Mouse (Mus musculus) gastrocnemius, postnatal 36 days (tissue): ENCODE measurements around the gene Tubb2b. TPM values are rescaled to one million over a fixed set of nuclear protein-coding genes. Genes with fewer than 3 reads are reported as not detected.
"Not testable (repeated sequence)": the region's sequence is repeated elsewhere in the genome, so short reads cannot be mapped to it uniquely, and the experiment has no call there.

Experiments
- DNase-seq, 2 experiments: peaks; one replicate each; pipeline ENCODE4 v3.0.0; 2022
- intact Hi-C: fragments of 180-260 bp; cut with DNase I; formaldehyde crosslinking; loops from one replicate; pipeline ENCODE4 v1.15.1; 2025
- total RNA-seq, 2 experiments: library from RNA; stranded (reverse); gene quantifications; 2 replicates each; pipeline ENCODE4 v1.2.3; 2021

Tubb2b gene
- total RNA-seq, 2 experiments from 2014 or later: 1.6 to 2.1 TPM

DNA sequence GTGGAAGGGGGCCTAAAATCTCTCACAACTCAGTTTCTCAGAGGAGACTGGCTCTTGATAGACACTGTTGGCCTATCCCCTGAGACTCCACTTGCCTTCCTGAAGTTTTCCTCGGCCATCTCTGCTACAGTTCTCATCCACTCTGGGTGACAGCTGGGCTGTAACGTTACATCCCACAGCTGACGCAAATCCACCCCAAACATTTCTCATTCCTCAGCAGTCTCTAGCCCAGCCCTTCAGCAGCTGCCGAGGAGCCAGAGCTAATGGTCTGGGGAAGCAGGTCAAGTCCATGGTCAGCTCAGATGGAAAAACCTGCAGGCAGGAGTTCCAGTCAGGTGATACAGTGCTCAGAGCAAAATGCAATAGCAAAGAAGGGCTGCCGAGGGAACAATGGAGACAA lies 19.2 kb downstream of the Tubb2b start:
- DNase-seq: no peak
- intact Hi-C loops: no loop called here

DNA sequence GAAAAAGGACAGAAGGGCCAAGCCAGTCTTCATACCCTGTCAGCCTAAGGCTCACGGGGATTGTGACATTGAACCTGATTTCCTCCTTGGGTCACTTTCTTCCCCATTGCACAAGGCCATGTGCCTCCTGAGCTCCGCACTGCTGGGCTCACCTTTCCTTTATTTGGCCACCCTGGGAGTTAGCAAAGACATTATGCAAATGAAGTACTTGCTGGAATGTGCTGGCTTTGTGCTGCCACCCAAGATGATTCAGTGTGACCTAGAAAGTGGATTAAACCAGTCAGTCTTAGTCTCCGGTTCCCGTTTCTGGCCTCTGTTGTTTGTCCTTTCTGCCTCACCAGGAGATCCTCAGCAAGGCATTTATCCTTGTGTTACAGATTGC lies 20.6 kb downstream of the Tubb2b start:
- intact Hi-C loops: no loop called here
- no peak for DNase-seq

DNA sequence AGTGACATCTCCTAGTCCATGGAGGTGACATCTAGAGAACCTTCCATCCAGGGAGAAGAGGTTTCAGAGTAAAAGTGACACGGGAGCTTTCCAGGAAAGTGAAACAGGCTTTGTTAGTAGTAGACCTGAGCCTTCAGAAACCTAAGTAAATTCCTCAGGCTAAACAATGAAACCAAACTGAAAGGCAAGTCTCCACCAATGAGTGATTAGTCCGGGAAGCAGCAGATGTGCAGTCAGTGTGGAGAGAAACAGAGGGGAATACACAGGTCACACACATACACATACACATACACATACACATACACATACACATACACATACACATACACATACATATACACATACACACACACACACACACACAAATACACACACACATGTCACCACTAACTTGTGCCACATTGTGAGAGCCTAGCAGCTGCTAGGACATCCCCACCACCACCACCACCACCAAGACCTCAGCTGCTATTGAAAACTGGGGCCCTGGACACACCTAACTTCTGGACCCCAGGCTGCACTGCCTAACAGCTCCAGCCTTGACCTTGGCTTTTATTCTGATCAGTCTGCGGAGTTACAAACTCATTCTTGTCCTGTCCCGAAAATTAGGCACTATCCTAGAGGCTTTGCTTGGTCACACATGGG lies 21.1 kb downstream of the Tubb2b start:
- intact Hi-C loops: no loop called here

DNA sequence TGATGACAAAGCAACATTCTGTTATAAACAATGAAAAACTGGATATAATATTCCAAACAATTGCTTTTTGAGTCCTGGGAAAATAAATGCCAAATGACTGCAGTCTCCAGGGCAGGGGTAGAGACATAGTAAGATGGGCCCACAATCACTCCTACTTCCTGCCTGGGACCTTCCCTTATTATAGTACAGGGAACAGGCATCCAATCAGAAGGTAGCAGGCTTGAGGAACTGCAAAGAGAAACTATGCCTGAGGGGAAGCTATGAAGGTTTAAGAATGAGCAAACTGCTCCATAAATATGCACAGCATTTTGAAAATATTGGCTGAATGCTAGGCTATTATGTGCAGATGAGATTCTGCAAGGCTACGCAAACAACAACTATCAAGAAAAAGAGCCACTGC lies 23.3 kb downstream of the Tubb2b start:
- DNase-seq: no peak
- intact Hi-C loops: no loop called here

More for the DNA sequence above, 21.1 kb downstream of the Tubb2b start:
- DNase-seq: no peak

DNA sequence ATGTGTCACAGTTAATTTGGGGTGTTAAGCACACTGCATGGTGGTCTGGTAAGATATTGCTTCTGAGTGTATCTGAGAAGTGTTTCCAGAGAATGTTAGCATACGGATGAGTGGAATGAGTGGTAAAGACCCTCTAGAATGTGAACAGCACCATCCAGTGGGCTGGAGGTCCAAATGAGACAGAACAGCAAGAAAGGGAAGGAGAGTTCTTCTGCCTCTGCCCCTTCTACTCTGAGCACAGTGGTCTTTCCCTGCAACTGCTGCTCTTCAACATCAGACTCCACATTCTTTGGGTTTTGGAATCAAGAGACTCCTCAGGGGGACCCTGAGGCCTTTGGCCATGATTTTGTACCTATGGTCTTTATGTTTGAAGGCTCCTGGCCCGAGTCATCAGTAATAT lies 24.0 kb downstream of the Tubb2b start:
- intact Hi-C loops: no loop called here
- DNase-seq: no peak

DNA sequence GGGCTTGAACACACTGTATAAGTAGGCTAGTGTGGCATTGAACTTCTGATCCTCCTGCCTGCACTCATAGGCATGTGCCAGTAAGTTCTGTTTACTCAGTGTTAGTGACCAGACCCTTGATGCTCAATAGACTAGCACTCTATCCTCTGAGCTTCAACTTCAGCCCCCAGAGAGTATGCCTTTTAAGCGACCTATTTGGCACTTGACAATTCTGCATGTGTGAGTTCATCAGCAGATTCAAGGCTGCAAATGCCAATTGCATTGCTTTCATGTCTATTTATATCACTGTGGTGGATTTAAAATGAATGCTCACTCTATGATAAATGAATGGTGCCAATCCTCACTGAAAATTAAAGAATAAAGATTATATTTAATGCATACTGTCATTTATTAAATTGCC lies 24.9 kb downstream of the Tubb2b start:
- DNase-seq: no peak
- intact Hi-C loops: no loop called here

DNA sequence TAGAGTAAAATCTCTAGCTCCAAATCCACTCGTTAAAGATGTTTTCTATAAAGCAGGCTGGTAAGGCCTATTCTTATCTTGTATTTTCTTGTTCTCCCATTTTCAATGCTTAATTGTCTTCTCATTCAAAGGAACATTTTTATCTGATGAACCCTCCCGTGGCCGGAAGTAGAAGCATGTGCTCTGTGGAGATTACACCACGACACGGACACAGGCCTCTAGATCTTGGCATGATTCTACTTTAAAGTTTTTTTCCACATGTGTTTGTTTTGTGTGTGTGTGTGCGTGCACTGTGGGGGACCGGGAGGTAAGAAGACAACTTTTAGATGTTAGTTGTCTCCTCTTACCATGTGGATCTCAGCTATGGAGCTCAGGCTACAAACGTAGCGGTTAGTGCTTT lies 28.4 kb downstream of the Tubb2b start:
- DNase-seq: no peak
- intact Hi-C loops: no loop called here

DNA sequence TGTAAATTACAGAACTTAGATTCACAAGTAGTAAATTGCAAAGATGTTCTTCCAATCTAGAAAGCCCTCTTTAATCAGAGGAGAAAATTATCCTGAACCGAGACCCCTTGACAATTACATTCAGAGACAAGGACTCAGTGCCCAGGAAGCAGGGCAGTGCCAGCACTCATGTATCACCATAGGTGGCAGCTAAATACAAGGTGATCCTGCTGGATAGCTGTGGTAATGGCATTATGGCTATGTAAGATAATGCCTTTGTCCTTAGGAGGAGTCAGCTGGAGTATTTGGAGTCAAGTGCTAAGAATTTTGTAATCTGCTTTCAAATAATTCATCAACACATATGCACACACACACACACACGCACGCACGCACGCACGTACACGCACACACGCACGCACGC lies 29.0 kb downstream of the Tubb2b start:
- intact Hi-C loops: no loop called here
- no peak for DNase-seq

DNA sequence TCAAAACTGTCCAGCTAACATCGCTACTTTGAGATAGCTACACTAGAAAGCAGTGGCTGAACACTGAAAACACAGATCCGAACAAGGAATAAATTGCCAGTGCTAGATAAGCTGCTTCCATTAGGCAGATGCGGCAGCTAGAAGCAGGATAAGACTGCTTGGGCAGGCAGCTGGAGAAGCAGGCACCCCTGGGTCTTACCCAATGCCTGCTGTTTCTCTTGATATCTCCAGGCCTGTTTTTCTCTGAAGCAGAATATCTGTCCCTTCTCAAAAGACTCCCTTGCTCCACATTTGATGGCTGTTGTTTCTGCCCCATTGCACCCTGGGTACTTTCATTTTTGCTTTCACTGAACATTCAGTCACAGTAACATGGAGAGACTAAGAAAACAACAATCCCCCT lies 29.5 kb downstream of the Tubb2b start:
- DNase-seq: no peak
- intact Hi-C loops: no loop called here

DNA sequence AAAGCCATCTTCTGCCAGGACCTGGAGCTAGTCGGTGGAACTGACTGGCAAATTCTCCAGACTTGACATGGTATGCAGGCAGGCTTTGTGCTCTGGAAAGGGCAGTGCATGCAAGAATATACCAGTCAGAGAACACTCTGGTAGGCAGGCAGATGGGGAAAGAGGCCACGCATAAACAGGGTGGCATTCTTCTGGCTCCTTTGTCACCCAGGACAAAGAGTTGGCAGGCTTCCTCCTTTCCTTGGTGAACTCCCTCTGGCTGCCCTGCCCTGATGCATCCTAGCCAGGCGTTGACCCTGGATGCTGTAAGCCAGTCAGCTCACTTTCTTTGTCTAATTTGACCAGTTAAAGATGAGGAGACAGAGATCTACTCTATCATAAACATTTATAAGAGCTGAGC lies 33.2 kb downstream of the Tubb2b start:
- DNase-seq: no peak
- intact Hi-C loops: no loop called here

DNA sequence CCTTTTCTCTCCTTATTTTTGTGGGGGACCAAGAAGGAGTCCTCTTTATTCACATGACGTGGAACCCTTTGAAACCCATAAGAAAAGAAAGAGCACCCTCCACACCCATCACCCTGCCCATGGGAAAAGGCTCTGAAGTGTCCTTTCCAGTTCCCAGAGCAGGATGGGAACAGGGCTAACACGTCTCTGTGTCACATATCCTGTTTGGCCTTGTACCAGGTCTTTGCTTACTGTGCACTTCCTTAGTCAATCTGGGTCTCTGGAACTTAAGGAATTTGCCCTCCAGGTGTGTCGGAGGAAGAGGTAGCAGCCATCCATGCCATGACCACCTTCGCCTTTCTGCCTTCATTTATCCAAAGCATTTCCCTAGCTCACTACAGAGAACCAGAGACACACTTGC lies 33.8 kb downstream of the Tubb2b start:
- DNase-seq: no peak
- intact Hi-C loops: no loop called here

DNA sequence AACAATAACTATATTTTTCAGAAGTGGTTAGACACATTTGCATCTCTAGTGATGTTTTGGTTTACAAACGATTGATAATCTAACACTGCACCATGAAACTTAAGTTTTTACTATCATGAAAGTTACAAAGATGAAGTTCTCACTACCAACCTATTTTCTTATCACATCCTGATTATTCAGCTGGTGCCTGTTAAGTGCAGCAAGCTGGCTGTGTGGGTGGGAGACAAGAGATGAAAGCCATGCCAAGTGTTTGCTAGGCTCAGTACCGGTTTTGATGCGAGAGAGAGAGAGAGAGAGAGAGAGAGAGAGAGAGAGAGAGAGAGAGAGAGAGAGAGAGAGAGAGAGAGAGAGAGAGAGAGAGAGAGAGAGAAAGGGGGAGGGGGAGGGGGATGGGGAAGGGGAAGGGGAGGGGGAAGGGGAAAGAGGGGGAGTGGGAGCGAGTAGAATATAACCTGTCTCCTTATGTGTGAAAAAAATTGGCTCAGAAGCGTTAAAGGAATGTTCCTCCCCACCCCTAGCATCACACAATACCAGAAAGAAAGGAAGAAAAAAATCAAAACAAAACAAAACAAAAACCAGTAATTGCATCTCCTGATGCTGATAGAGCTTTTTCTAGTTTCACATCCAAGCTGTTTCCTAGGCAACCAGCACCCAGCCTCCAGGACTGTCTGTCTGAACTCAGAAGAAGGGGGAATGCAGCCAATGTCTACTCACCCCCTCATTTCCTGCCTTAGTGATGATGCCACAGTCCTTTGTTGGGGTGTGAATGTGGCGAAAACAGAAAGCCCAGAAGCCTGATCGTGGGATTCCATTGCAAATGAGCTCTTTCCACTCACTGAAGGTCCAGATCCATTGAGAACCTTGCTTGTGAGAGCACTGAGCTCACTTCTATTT lies 34.5 kb downstream of the Tubb2b start:
- peak in 1 of 2 experiments; percentile 22 for DNase-seq
- intact Hi-C loops: no loop called here

DNA sequence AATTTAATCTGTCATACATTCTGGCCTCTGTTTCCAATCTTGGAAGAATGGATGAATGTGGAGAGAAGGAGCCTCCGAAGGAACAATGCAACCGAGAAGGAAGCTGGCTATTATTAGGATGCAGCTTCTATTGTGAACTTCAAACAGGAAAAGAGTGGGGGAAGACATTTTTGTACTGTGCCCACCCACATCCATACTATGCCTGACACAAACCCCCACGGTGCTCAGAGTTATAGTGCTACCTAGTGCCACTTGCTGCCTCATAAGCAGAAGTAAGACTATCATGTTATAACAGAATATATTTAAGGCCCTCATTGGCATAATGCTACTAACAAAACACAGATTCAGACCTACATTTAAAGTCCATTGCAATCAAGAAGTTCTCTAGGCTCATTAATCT lies 40.9 kb downstream of the Tubb2b start:
- intact Hi-C loops: no loop called here
- no peak for DNase-seq

DNA sequence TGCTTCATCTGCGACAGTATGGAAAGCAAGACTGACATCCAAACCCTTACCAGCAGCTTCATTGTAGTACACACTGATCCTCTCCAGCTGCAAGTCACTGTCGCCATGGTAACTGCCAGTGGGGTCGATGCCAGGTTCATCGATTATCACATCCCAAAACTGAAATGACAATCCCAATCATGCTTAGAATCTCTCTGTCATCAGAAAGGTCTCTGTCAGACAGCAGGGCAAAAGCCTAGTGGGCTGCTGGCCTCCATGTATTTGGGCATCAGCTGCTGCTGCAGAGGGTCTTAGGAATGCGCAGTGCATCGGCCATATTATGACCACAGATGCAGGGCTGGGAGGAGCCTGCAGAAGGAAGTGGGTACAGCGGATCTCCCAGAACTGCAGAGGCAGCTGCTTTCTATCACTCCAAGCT lies 41.4 kb downstream of the Tubb2b start:
- DNase-seq: no peak
- intact Hi-C loops: no loop called here

DNA sequence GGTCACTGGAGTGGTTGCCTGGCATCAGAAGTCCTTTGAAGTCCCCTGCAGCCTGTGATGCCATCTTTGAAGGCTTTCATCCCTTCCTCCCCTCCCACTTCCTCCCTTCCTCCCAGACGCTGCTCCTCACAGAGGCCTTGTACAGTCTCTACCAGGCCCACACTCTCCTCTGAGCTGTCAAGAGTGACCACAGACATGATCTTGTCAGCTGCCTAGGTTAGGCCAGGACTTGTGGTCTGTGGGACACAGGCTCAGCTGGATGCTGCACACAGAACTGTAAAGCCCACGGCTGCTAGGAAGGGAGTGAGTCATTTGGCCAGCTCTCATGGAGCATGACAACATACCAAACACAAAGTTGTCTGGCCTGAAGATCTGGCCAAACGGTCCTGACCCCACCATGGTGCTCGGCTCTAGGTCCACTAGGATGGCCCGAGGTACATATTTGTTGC lies 42.0 kb downstream of the Tubb2b start:
- DNase-seq, intact Hi-C loops: not testable (repeated sequence)

DNA sequence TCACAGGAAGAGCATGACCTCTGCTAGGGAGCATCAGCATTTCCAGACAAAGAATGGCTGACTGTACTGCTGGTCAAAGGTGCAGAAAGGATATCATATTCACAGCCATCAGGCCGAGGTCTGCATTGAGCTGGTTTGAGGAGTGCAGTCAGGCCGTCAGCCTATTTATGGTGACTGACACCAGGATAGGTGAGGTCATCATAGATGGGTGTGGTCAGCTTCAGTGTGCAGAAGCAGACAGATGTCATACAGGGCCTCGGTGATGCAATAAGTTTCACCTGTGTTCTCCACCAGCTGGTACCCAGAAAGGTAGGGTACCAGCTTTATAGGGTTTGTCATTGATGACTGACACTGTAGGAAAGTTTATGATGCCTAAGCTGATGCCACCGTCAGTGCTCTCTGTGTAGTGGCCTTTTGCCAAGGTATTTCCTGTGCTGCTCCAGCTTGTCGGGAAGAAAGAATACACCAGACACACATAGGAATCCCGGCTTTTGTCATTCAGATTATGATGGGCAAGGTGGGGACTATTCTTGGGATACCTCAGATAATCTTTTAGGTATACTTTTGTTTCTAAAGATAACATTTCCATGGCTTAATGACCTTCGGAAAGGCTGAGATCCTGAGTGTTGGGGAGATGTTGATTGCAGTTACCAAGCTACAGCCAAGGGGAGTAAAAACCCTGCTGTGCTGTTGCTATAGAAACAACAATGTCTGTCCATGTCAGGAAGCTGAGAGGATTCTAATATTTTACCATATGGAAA lies 43.0 kb downstream of the Tubb2b start:
- intact Hi-C loops: no loop called here
- no peak for DNase-seq

DNA sequence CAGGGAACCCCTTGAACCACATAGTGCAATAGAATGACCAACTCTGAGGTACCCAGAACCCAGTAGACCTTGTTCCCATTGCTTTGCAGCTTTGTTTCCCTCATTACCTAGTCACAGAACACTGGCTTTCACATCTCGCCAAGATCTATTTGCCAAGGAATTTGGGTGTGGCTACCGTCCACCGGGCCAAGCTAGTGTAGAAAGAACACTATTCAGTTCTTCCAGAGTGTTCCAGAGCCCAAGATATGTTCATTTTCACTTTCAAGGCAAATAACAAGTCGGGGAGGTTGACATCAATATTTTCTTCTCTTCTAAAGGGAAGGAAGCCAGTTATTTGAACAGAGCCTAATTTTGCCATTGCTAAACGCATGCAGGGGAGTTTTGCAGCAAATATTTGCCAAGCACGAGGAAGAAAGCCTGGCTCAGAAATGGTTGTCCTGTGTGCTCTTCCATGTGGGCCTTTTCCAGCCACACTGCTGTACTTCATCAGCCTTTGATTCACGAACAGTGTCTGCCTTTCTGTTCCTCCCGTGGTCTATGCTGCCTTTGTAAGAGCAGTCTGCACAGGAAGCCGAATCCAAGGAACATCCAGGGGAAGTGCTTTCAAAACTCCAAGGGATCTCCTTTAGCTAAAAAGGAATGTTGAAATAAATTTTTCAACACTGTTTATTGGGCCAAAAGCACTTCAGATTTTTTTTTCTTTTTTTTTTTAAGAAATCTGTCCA lies 46.1 kb downstream of the Tubb2b start:
- intact Hi-C loops: no loop called here
- DNase-seq: peak; percentile 46 to 59

DNA sequence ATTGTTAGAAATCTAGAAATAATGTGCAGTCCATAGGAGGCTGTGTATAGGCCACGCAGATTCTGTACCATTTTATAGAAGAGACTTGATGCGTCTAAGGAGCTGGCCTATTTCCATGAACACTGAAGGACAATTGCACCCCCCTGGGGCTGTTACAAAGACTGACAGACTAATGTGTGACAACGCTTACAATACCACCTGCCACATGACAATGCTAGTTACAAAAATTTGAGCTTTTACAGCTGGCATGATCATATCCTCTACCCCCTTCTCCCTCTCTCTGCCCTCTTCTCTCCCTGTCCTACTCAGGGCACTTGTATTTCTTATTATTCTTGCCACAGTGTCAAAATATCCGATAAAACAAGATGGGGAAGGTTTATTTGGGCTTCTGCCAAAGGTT lies 48.3 kb downstream of the Tubb2b start:
- no peak for DNase-seq
- intact Hi-C loops: no loop called here

DNA sequence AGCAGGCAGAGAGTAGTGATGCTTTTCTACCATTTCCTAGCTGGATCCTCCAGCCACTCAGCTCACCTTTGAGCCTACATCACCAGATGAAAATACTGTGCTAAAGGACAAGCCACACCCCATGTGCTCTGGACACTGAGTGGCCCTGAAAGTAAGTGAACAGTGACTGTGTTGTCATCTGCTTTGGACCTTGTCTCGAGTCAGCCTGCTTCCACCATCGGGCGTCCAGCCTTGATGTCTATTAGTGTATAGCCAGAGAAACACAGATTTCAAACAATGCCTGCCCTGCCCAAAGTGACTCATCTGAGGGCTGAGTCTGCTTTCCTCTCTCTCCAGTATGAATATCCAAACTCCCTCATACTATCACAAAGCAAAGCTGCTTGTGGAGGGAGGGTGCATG lies 50.5 kb downstream of the Tubb2b start:
- no peak for DNase-seq
- intact Hi-C loops: no loop called here

DNA sequence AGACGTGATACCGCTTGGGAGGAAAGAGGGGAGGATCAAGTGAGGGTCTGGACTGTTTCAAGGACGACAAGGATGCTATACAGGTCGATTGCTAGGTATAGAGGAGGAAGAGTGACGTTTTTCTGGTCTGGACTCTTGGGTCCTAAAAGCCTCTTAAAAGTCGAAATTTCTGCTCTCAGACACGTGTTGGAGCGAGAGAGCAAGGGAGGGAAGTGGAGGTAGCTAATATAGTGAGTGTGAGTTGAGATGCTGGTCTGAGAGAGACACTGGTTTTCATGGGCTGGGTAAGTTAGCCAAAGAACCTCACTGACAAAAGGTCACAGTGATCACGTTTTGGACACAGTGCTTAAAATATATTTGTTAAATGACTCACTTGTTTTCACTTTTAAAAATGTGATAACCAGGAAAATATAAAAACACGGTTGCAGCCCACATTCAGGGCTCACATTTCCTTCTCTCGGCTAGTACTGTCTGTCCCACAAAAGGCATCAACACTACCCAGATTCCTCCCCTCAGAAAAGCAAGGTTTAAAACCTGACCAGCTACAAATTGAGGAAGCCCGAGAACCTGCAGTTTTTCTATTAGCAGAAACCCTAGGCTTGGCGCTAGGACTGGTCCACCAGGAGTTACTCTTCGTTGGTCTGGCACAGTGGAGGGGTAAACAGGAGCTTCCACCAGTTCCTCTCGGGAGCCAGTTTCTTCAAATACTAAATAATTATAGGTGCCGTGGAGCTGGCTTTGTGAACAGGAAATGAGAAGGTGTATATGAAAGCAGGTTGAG lies 51.6 kb downstream of the Tubb2b start:
- intact Hi-C loops: no loop called here
- DNase-seq: no peak
